Mouse (Mus musculus): ENCODE measurements at regions not wholly inside any gene's neighbourhood (a gene's known extent, or its start where the extent isn't known, plus 50 kb on each side); places are given as distances from the start of the nearest gene placed in this dataset.
"Not testable (repeated sequence)": the region's sequence is repeated elsewhere in the genome, so short reads cannot be mapped to it uniquely, and the experiment has no call there.

DNA sequence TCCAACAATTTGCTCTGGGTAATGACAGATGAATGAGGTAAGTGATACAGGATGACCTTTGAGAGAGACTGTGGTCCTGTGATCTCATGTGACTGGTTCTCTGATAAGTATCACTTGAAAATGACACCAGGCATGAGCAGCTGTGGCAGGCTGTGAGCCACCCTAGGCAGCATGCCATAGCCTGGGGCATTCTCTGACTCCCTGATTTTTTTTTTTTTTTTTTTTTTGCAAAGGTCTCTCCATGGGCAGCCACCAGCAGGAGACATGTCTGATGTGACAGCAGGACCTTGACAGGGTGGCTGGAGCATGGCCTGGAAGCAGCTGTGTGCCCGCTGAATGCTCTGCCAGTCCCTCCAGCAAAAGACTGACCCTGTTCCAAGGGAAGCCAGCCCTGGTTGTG is 116.4 kb upstream of the Vldlr start:
- TF ChIP-seq POLR2A (IDR thresholded peaks at IDR 0.05; ENCODE audit: control insufficient read depth, extremely low read depth, insufficient read depth, low read length, poor library complexity): no peak
- TF ChIP-seq CTCF (IDR thresholded peaks at IDR 0.05; ENCODE audit: borderline replicate concordance, control insufficient read depth, extremely low read depth, insufficient read depth, low read length, poor library complexity): no peak
- DNase-seq: no peak
- H3K27ac ChIP-seq (ENCODE audit: control insufficient read depth, insufficient read depth, low read length): no peak overlapping the region
- H3K4me1 ChIP-seq (replicated peaks; ENCODE audit: control insufficient read depth, insufficient read depth, low read length): no peaks in the 10 kb centered on the region
- H3K27me3 ChIP-seq (ENCODE audit: control insufficient read depth, insufficient read depth, low read length): no peaks in the 10 kb centered on the region
- H3K36me3 ChIP-seq (ENCODE audit: control insufficient read depth, insufficient read depth, low read length): no peaks in the 10 kb centered on the region
- no peak overlapping the region for H3K4me3 ChIP-seq (ENCODE audit: control insufficient read depth, insufficient read depth, low read length)
- WGBS: 96% methylated on average over 1 of the region's 1 CpGs

DNA sequence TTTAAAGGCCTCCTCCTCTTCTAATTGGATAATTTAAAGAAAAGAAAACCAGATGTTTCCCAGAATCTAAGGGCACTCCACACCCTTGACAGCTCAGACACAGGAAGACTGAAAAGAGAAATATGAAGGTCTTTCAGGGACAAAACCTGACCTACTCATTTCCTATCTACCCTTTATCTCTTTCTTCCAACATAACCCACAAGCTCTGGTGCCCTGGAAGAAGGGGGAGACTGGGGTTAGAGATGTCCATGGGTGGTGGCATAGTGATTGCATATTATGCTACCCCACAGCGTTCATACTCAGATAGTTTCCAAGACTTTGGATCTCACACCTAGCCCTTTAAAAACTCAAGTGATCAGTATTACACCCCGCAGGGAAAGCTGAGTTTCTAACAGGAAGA is 105.8 kb upstream of the Vldlr start:
- TF ChIP-seq CTCF (IDR thresholded peaks at IDR 0.05; ENCODE audit: borderline replicate concordance, control insufficient read depth, extremely low read depth, insufficient read depth, low read length, poor library complexity) (no peak), POLR2A (IDR thresholded peaks at IDR 0.05; ENCODE audit: control insufficient read depth, extremely low read depth, insufficient read depth, low read length, poor library complexity) (no peak)
- H3K36me3 ChIP-seq (ENCODE audit: control insufficient read depth, insufficient read depth, low read length): no peaks in the 10 kb centered on the region
- 18% methylated on average over 2 of the region's 2 CpGs for WGBS
- no peak overlapping the region for H3K27ac ChIP-seq (ENCODE audit: control insufficient read depth, insufficient read depth, low read length)
- no peak for DNase-seq
- no peaks in the 10 kb centered on the region for H3K27me3 ChIP-seq (ENCODE audit: control insufficient read depth, insufficient read depth, low read length)
- H3K4me3 ChIP-seq (ENCODE audit: control insufficient read depth, insufficient read depth, low read length): no peak overlapping the region
- H3K4me1 ChIP-seq (replicated peaks; ENCODE audit: control insufficient read depth, insufficient read depth, low read length): peaks cover 4% of the 10 kb centered on the region

DNA sequence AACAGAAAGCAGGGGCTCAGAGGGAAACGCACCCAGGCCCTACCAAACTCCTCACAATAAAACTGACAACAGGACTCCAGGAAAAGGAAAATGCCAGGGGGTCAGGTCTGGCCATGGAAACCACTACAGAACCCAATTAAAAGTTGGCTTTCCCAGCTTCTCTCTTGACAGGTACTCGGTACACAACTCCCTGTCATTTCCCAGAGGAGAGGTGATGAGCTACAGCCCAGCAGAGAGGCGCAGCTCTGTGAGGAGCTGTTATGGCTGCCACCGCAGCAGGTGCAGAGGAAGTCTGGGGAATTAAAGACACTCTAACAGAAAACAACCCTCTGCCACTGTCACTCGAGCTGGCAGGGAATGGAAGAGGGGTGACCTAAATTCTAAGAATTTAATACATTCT is 95.4 kb upstream of the Vldlr start:
- WGBS: 11% methylated on average over 5 of the region's 5 CpGs
- DNase-seq: peak; percentile 68
- H3K4me1 ChIP-seq (replicated peaks; ENCODE audit: control insufficient read depth, insufficient read depth, low read length): peaks cover 22% of the 10 kb centered on the region

DNA sequence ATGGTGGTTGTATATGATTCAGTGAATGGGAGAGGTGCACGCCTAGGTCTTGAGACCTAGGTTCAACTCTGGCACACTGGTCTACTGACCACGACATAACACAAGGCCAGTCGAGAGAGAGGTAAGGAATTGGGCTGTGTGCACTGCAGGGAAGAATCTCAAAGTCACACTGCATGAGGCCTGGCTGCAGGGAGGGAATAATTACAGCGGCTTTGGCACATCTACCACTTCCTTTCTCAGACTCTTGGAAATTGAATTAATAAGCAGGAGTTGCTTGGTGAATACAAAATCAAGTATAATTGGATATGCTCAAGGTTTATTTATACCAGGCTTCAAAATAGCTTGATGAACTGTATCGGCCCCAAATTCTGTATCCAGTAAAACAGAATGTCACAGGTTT is 93.9 kb upstream of the Vldlr start:
- WGBS: 91% methylated on average over 5 of the region's 5 CpGs
- no peak for DNase-seq
- H3K4me3 ChIP-seq (ENCODE audit: control insufficient read depth, insufficient read depth, low read length): no peak overlapping the region
- TF ChIP-seq CTCF (IDR thresholded peaks at IDR 0.05; ENCODE audit: borderline replicate concordance, control insufficient read depth, extremely low read depth, insufficient read depth, low read length, poor library complexity) (no peak), POLR2A (IDR thresholded peaks at IDR 0.05; ENCODE audit: control insufficient read depth, extremely low read depth, insufficient read depth, low read length, poor library complexity) (no peak)
- H3K36me3 ChIP-seq (ENCODE audit: control insufficient read depth, insufficient read depth, low read length): no peaks in the 10 kb centered on the region
- H3K4me1 ChIP-seq (replicated peaks; ENCODE audit: control insufficient read depth, insufficient read depth, low read length): peaks cover 22% of the 10 kb centered on the region
- peak overlapping the region; percentile 9 for H3K27ac ChIP-seq (ENCODE audit: control insufficient read depth, insufficient read depth, low read length)
- no peaks in the 10 kb centered on the region for H3K27me3 ChIP-seq (ENCODE audit: control insufficient read depth, insufficient read depth, low read length)

More for the DNA sequence above, 95.4 kb upstream of the Vldlr start:
- Histone ChIP-seq H3K27ac (ENCODE audit: control insufficient read depth, insufficient read depth, low read length) (peak overlapping the region; percentile 93), H3K36me3 (ENCODE audit: control insufficient read depth, insufficient read depth, low read length) (no peaks in the 10 kb centered on the region), H3K4me3 (ENCODE audit: control insufficient read depth, insufficient read depth, low read length) (no peak overlapping the region), H3K27me3 (ENCODE audit: control insufficient read depth, insufficient read depth, low read length) (no peaks in the 10 kb centered on the region)
- TF ChIP-seq POLR2A (IDR thresholded peaks at IDR 0.05; ENCODE audit: control insufficient read depth, extremely low read depth, insufficient read depth, low read length, poor library complexity) (peak; percentile 73), CTCF (IDR thresholded peaks at IDR 0.05; ENCODE audit: borderline replicate concordance, control insufficient read depth, extremely low read depth, insufficient read depth, low read length, poor library complexity) (no peak)

DNA sequence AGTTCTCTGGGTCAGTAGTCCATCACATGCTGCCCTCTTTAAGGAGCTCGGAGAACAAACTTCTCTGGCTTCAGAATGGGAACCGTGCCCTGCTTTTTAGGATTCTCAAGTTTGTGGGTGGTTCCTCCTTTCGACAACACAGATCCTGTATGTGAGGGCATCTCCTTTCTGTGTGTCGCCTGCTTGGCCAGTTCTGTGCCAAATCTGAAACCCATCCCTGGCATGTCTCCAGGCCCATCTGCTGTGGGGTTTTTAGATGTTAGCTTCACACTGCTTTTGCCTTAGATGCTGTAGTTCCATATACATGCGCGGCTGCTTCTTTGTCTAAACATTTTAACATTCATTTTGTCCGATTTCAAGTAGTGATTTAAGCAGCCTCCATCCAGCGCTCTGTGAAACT is 93.0 kb upstream of the Vldlr start:
- no peak overlapping the region for H3K27ac ChIP-seq (ENCODE audit: control insufficient read depth, insufficient read depth, low read length)
- H3K27me3 ChIP-seq (ENCODE audit: control insufficient read depth, insufficient read depth, low read length): no peaks in the 10 kb centered on the region
- H3K4me1 ChIP-seq (replicated peaks; ENCODE audit: control insufficient read depth, insufficient read depth, low read length): peaks cover 22% of the 10 kb centered on the region
- no peak for TF ChIP-seq CTCF (IDR thresholded peaks at IDR 0.05; ENCODE audit: borderline replicate concordance, control insufficient read depth, extremely low read depth, insufficient read depth, low read length, poor library complexity)
- TF ChIP-seq POLR2A (IDR thresholded peaks at IDR 0.05; ENCODE audit: control insufficient read depth, extremely low read depth, insufficient read depth, low read length, poor library complexity): no peak
- no peak for DNase-seq
- WGBS: 47% methylated on average over 8 of the region's 8 CpGs
- no peak overlapping the region for H3K4me3 ChIP-seq (ENCODE audit: control insufficient read depth, insufficient read depth, low read length)
- no peaks in the 10 kb centered on the region for H3K36me3 ChIP-seq (ENCODE audit: control insufficient read depth, insufficient read depth, low read length)

DNA sequence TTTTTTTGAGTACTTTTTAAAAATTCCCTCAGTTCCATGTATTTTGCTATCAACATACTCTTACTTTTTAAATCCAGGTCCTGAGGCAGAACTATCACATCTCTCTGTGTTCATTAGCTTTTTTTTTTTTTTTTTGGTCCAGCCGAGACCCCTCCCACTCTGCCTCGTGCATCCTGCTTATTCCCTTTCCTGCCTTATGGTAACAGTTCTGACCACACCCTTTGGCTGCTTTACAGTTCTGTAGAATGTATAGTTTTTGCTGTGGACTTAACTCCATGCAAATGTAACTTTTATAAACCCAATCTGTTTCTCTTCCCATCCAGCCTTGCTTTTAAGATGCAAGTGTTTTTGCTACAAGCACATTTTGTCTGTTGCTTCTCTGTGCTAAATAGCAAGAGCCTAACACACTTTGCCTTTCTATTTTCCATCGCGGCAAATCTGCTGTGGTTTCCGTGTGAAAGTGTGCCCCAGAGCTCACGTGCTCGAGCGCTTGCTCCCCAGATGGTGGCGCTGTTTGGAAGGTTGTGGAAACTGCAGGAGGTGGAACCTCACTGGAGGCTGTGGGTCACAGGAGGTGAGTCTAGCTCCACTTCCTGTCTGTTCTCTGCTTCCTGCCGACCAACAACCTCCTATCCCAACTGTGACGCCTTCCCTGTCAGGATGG is 92.3 kb upstream of the Vldlr start:
- Histone ChIP-seq H3K27ac (ENCODE audit: control insufficient read depth, insufficient read depth, low read length) (no peak overlapping the region), H3K4me3 (ENCODE audit: control insufficient read depth, insufficient read depth, low read length) (no peak overlapping the region), H3K27me3 (ENCODE audit: control insufficient read depth, insufficient read depth, low read length) (no peaks in the 10 kb centered on the region), H3K4me1 (replicated peaks; ENCODE audit: control insufficient read depth, insufficient read depth, low read length) (peaks cover 21% of the 10 kb centered on the region), H3K36me3 (ENCODE audit: control insufficient read depth, insufficient read depth, low read length) (no peaks in the 10 kb centered on the region)
- peak; percentile 19; the same call in 1 of the 2 replicates for TF ChIP-seq POLR2A (IDR thresholded peaks at IDR 0.05; ENCODE audit: control insufficient read depth, extremely low read depth, insufficient read depth, low read length, poor library complexity)
- peak; percentile 81; the same call in 1 of the 2 replicates for TF ChIP-seq CTCF (IDR thresholded peaks at IDR 0.05; ENCODE audit: borderline replicate concordance, control insufficient read depth, extremely low read depth, insufficient read depth, low read length, poor library complexity)
- 25% methylated on average over 11 of the region's 11 CpGs for WGBS
- DNase-seq: peak; percentile 77

DNA sequence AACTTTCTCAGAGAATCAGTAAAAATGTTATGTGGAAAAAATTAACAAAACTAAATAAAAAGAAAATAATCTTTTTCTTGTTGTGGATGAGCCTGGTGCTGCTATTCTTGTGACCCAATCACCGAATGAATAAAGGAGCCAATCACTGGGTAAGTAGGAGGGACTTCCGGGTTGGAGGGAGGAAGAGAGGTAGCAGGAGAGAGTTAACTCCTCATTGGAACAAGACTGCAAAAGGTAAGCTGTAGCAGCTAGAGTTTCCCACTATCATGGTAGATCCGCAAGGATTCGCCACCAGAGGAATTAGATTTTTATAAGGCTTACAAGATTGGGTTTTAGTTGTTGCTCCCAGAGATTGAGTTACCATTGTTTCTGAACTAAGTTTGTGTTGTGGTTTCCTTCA is 87.8 kb upstream of the Vldlr start:
- not testable (repeated sequence) for H3K4me1 ChIP-seq (replicated peaks; ENCODE audit: control insufficient read depth, insufficient read depth, low read length); H3K36me3 ChIP-seq (ENCODE audit: control insufficient read depth, insufficient read depth, low read length); H3K27me3 ChIP-seq (ENCODE audit: control insufficient read depth, insufficient read depth, low read length); DNase-seq; H3K27ac ChIP-seq (ENCODE audit: control insufficient read depth, insufficient read depth, low read length); H3K4me3 ChIP-seq (ENCODE audit: control insufficient read depth, insufficient read depth, low read length)
- WGBS: 93% methylated on average over 4 of the region's 4 CpGs

Measured in thymus, adult 2 months (tissue).